Mouse (Mus musculus): ENCODE results near the gene Psmf1. TPM values are rescaled to one million over a fixed set of nuclear protein-coding genes. Genes with fewer than 3 reads are reported as not detected.
A peak's percentile ranks its signal among the peaks of the same experiment; 100 is the strongest.

Gene Psmf1
- total RNA-seq, 2 experiments from 2014 or later, result 16.2 to 19.6 TPM

GRCm38 (mm10) chr2:151751330-151751729 is 7.3 kb upstream of the Psmf1 start:
- no peak overlapping the region for H3K27ac ChIP-seq
- TF ChIP-seq CTCF (IDR thresholded peaks at IDR 0.05), result no peak
- DNase-seq, result no peak
- H3K4me3 ChIP-seq, result no peak overlapping the region
- intact Hi-C loops (cut with DNase I), result no loop called here

GRCm38 (mm10) chr2:151747847-151748705 is 4.1 kb upstream of the Psmf1 start:
- Histone ChIP-seq H3K27ac (no peak overlapping the region), H3K4me3 (no peak overlapping the region)
- intact Hi-C loops (cut with DNase I), result no loop called here
- TF ChIP-seq CTCF (IDR thresholded peaks at IDR 0.05), result peak; percentile 80
- peak; percentile 53 for DNase-seq

GRCm38 (mm10) chr2:151742850-151743679 is 921 bp downstream of the Psmf1 start:
- DNase-seq, result no peak
- Histone ChIP-seq H3K4me3 (no peak overlapping the region), H3K27ac (no peak overlapping the region)
- intact Hi-C loops (cut with DNase I), result loop anchor here (5.0 kb wide), 1 partner anchor 166 kb away; no protein-coding TSS in a partner anchor
- no peak for TF ChIP-seq CTCF (IDR thresholded peaks at IDR 0.05)

- TF ChIP-seq CTCF (IDR thresholded peaks at IDR 0.05), result no peak
- no peak for DNase-seq
- Histone ChIP-seq H3K4me3 (no peak overlapping the region), H3K27ac (no peak overlapping the region)
- intact Hi-C loops (cut with DNase I), result loop anchor here (5.0 kb wide), 1 partner anchor 165 kb away; no protein-coding TSS in a partner anchor
Observed at GRCm38 (mm10) chr2:151742084-151742483, 1.9 kb downstream of the Psmf1 start.

GRCm38 (mm10) chr2:151740741-151741526 is 3.1 kb downstream of the Psmf1 start:
- intact Hi-C loops (cut with DNase I), result loop anchor here (1.0 to 5.0 kb wide), 2 partner anchors 164 to 247 kb away; partner anchors contain the start of gene Nsfl1c
- Histone ChIP-seq H3K4me3 (peak overlapping the region; percentile 82), H3K27ac (peak overlapping the region; percentile 91)
- peak; percentile 91 for DNase-seq
- TF ChIP-seq CTCF (IDR thresholded peaks at IDR 0.05), result peak; percentile 4; the same call in 1 of the 2 replicates

- Histone ChIP-seq H3K4me3 (peak overlapping the region; percentile 82; the same call in 1 of the 2 replicates), H3K27ac (no peak overlapping the region)
- intact Hi-C loops (cut with DNase I), result no loop called here
- no peak for DNase-seq
- no peak for TF ChIP-seq CTCF (IDR thresholded peaks at IDR 0.05)
Observed at GRCm38 (mm10) chr2:151739505-151739904, 4.5 kb downstream of the Psmf1 start.

GRCm38 (mm10) chr2:151739081-151739480 is 4.9 kb downstream of the Psmf1 start:
- TF ChIP-seq CTCF (IDR thresholded peaks at IDR 0.05), result no peak
- Histone ChIP-seq H3K27ac (no peak overlapping the region), H3K4me3 (no peak overlapping the region)
- DNase-seq, result no peak
- intact Hi-C loops (cut with DNase I), result no loop called here

GRCm38 (mm10) chr2:151738460-151738859 is 5.5 kb downstream of the Psmf1 start:
- Histone ChIP-seq H3K27ac (no peak overlapping the region), H3K4me3 (no peak overlapping the region)
- no peak for DNase-seq
- TF ChIP-seq CTCF (IDR thresholded peaks at IDR 0.05), result no peak
- intact Hi-C loops (cut with DNase I), result no loop called here

GRCm38 (mm10) chr2:151735422-151735821 is 8.6 kb downstream of the Psmf1 start:
- Histone ChIP-seq H3K27ac (no peak overlapping the region), H3K4me3 (no peak overlapping the region)
- intact Hi-C loops (cut with DNase I), result no loop called here
- no peak for TF ChIP-seq CTCF (IDR thresholded peaks at IDR 0.05)
- no peak for DNase-seq

- TF ChIP-seq CTCF (IDR thresholded peaks at IDR 0.05), result no peak
- intact Hi-C loops (cut with DNase I), result no loop called here
- no peak for DNase-seq
- H3K27ac ChIP-seq, result no peak overlapping the region
- H3K4me3 ChIP-seq, result no peak overlapping the region
Observed at GRCm38 (mm10) chr2:151733151-151733865, 10.7 kb downstream of the Psmf1 start.

GRCm38 (mm10) chr2:151724094-151724493 is 19.9 kb downstream of the Psmf1 start:
- no peak for DNase-seq
- Histone ChIP-seq H3K4me3 (no peak overlapping the region), H3K27ac (no peak overlapping the region)
- intact Hi-C loops (cut with DNase I), result no loop called here
- TF ChIP-seq CTCF (IDR thresholded peaks at IDR 0.05), result no peak
